Mouse (Mus musculus): ENCODE data around the gene Xpo5. TPM values are rescaled to one million over a fixed set of nuclear protein-coding genes. Genes with fewer than 3 reads are reported as not detected.
A peak's percentile ranks its signal among the peaks of the same experiment; 100 is the strongest.

The Xpo5 gene
- total RNA-seq (2021): 10 to 100 TPM; 40.0 to 41.9 TPM

DNA sequence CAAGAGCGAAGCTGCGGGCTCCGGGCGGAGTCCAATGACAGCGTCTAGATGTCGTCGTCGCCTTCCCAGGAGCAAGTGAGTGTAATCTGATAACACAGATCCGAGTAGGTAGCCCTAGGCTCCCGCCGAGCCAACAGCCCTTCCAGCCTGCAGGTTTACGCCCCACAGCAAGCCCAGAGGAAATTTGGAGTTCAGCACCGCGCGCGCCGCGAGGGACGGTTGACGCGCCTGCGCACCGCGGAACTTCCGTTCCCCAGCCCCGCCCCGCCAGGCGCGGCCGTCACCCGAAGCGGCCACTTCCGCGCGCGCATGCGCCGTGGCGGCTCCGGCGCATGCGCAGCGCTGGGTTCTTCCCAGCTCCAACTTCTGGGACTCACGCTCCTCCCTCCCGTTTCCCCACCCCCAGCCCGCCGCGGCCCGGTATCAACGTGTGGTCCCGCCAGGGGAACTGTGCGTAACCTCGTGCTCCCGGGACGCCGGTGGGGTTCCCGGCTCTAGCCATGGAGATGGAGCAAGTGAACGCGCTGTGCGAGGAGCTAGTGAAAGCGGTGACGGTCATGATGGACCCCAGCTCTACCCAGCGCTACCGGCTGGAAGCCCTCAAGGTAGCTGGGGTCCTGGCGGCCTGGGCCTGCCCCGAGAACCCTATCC lies at the start of gene Xpo5, which contains the start of gene Polh:
Xpo5 (plus strand) TSS at position 362 of the 651 bp plus-strand sequence.
Polh (minus strand) TSS at position 225 of the 651 bp plus-strand sequence.
- intact Hi-C loops (cut with DNase I): no loop called here
- peak; percentile 87 to 95 for DNase-seq (ENCODE audit: extremely low spot score in 1 of 2, low spot score in 2 of 2)

DNA sequence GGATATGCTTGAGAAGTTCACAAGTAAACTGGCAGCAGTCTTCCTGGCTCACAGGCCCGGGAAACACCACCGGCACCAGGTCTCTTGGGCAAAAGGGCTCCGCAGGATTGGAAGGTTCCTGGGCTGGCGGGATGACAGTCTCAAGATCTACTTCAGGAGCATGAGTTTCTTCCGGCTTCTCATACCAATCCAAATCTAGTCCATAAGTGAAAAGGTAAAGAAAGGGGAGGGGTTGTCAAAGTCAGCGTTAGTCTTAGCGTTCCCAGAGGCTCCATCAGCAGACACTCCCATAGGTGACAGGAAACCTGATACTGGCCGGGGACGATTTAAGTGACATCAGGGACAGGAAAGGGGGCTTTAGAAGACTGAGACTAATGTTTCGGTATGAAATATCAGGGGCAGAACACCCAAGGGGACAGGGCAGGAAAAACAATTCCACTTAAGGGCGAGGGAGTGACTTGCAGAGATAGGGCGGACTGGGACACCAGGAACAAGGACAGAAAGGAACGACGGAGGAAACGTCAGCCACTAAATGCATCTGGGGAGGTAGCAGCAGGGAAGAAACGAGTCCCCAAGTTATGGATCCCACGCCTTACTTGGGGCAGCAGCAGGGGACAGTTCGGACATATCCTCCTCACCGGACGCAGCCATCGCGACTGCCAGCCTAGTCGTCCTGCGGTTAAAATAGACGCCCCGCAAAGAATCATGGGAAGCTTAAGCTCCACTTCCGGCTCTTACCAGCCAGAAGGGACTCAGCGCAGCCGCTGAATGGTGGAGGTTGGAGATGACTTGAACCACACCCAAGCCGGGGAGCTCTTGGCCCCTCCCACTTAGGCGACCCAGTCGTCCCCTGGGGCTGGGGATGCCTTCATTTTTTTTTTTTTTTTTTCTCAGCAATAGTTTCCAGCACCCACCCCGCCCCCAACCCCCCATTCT lies 49.5 kb upstream of the Xpo5 start, which contains the start of gene Mad2l1bp:
Mad2l1bp (minus strand) TSS at position 707 of the 936 bp plus-strand sequence.
- intact Hi-C loops (cut with DNase I): no loop called here
- peak; percentile 88 to 93 for DNase-seq (ENCODE audit: extremely low spot score in 1 of 2, low spot score in 2 of 2)

DNA sequence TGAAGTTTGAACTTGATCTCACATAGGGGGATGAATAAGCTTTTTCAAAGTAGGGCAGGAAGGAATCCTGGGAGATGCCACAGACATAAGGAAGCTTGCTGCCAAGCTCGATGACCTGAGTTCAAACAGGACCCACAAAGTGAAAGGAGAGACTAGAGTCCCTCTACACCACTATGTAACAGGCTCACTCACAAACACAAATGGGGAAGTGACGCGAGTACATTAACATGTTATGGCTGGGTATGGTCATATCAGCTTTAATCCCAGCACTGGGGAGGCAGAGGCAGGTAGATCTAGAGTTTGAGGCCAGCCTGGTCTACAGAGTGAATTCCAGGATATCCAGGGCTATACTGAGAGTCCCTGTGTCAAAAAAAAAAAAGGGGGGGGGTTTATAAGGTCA lies 48.2 kb upstream of the Xpo5 start:
- intact Hi-C loops (cut with DNase I): no loop called here
- no peak for DNase-seq (ENCODE audit: extremely low spot score in 1 of 2, low spot score in 2 of 2)

DNA sequence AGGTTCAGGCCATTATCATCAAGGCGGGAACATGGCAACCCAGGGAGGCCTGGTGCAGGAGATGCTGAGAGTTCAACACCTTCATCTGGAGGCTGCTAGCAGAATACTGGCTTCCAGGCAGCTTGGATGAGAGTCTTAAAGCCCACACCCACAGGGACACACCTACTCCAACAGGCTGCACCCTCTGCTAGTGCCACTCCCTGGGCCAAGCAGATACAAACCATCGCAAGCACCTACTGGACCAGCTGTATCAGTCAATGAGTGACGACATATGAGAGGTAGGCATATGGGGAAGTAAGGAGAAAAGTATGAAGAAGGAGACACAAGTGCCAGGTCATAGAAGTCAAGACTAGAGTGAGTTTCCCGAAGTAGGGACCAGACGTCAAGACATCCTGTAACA lies 45.9 kb upstream of the Xpo5 start:
- intact Hi-C loops (cut with DNase I): no loop called here
- no peak for DNase-seq (ENCODE audit: extremely low spot score in 1 of 2, low spot score in 2 of 2)

DNA sequence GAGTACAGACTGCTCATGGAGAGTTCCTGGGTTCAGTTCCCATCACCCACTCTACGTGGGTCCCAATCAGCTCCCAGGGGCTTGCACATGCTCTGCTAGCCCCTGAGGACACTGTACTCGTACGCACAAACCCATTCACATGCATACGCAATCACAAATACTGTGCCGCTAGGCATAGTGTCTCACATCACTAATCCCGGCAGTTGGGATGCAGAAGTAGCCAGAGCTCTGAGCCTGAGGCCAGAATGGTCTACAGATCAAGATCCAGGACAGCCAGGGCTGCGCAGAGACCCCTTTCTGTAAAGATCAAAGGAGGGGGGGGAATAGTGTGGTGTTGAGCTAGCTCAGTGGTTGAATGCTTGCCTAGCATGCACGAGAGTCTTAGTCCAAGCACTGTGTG lies 45.5 kb upstream of the Xpo5 start:
- intact Hi-C loops (cut with DNase I): no loop called here
- DNase-seq (ENCODE audit: extremely low spot score in 1 of 2, low spot score in 2 of 2): no peak

DNA sequence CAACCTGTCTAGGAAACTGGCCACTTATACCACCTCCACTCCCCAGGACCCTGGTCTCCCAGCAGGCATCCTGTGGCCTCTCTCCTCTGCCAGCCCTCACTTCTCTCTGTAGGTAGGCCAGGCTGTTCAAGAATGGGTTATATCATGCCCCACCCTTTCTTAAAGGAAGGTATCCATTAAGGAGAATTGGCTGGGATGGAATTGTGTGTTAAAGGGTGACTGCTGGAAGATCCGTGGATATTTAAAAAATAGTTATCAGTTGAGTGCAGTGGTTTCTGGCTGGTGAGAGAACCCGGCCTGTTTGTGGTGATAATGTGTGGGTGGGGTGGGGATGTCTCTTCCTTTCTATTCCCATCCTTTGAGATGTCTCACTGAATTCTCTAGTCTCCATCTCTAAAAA lies 43.3 kb upstream of the Xpo5 start:
- no peak for DNase-seq (ENCODE audit: extremely low spot score in 1 of 2, low spot score in 2 of 2)
- intact Hi-C loops (cut with DNase I): no loop called here

DNA sequence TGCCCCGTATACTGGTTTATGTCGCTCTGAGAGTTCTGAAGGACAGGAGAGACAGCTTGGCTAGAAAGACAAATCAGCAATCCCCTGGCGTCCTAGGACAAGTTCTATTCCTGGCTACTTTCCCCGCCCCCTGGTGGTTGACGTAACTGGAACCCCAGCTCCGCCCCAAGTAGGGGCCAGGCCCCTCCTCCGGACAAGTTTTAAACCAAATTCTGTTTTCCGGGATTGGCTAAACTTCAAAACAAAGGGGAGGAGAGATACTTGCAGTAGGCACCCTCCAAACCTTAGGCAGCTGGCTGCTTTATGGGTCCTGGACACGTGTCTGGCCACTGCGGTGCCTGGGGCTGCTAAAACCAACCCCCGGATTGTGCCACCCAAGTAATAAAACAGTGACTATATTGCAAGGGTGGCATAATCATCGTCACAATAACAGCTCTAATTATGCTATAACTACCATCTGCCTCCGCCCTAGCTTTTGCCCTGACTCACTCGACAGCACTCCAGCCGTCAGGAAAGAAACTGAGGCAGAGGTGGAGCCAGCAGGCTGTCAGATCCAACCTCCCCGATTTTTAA lies 42.4 kb upstream of the Xpo5 start:
- peak; percentile 86 to 91 for DNase-seq (ENCODE audit: extremely low spot score in 1 of 2, low spot score in 2 of 2)
- intact Hi-C loops (cut with DNase I): loop anchor here (10.0 kb wide), 1 partner anchor 425 kb away; the partner anchor contains the start of gene 1600014C23Rik

DNA sequence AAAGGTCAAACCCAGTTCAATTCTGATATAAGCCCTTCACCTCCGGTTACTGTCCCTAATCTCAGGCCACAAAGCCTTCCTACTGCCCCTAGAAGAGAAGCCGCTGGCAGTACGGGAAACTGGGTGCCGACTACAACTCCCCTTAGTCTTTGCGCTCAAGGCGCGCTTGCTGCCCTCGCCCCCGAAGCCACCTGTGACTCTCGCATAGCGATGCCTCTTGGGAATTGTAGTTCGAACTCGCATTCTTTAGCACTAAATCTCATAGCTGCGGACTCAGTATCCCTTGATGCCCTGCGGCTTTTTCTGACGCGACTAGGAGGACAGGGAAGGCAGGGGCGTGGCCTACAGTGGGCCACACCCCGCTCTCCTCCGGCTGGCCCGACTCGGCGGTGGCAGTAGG lies 41.9 kb upstream of the Xpo5 start, which contains the start of gene Gtpbp2:
Gtpbp2 (plus strand) TSS at position 347 of the 400 bp plus-strand sequence.
- DNase-seq (ENCODE audit: extremely low spot score in 1 of 2, low spot score in 2 of 2): peak; percentile 96 to 99
- intact Hi-C loops (cut with DNase I): loop anchor here (10.0 kb wide), 1 partner anchor 426 kb away; the partner anchor contains the start of gene 1600014C23Rik

DNA sequence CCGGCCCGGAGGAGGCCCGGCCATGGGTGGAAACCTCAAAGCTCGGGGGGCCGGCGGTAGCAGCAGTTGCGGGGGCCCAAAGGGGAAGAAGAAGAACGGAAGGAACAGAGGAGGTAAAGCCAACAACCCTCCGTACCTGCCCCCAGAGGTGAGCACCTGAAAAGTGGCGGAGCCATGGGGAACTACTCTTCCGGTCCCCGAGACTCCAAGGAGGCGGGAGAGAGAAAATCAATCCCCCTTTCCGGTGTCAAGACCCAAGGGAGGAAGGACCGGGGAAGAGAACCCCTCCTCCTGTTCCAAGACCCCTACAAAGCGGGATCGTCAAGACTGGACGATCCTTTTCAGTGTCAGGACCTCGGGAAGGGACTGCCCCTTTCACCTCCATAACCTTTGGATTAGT lies 41.4 kb upstream of the Xpo5 start:
- no peak for DNase-seq (ENCODE audit: extremely low spot score in 1 of 2, low spot score in 2 of 2)
- intact Hi-C loops (cut with DNase I): loop anchor here (10.0 kb wide), 1 partner anchor 426 kb away; the partner anchor contains the start of gene 1600014C23Rik

DNA sequence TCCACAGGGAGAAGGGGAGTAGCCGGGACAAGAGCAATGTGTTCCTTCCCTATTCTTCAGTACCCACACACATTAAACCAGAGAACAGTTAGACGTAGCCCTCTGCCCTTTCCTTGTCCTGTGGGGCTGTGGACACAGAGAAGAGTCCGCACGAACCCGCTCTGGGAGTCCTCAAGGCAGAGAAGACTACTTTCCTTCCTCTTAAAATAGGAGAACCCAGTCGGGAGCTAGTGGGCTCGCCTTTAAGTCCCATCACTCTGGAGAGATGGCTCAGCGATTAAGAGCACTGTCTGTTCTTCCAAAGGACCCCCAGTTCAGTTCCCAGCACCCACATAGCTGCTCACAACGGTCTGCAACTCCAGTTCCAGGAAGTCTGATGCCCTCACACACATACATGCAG lies 40.9 kb upstream of the Xpo5 start:
- intact Hi-C loops (cut with DNase I): loop anchor here (10.0 kb wide), 1 partner anchor 427 kb away; the partner anchor contains the start of gene 1600014C23Rik
- no peak for DNase-seq (ENCODE audit: extremely low spot score in 1 of 2, low spot score in 2 of 2)

DNA sequence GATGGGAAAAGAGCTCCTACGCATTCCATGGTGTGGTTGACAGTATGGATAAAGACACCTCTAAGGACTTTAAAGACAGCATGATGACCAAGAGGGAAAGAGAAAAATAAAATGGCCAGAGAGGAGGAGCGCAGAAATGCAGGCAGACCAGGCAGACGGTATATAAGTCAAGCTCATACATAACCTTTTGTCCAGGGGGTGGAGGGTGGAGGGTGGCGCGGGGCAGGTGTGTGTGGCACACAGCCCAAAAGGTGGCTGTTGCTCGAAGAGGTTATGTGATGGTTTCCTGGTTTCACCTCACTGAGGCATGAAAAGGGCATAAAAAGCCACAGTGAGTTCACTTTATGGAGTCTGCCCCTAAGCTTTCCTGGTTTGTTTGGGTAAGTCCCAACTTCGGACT lies 40.0 kb upstream of the Xpo5 start:
- intact Hi-C loops (cut with DNase I): loop anchor here (10.0 kb wide), 1 partner anchor 428 kb away; the partner anchor contains the start of gene 1600014C23Rik

DNA sequence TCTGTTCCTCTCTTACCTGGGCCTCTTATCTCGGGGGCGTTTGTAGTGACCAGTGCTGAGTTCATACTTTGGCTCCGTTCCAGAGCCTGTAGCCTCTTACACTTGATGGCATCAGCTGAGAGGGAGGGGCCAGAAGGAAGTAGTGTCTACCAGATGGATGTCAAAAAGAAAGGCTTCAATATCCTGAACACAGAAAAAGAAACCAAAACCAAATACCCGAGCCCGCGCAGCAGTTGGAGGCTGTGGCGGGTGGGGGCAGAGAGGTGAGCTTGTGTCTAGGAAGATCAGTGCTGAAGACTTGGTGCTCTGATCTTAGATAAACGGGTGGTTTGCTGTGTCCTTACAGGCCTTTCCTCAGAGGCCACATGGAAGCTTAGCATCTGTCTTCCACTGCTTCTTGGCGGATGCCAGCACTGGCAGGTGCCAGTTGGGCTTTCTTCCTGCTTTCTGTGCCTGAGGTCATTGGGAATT lies 39.6 kb upstream of the Xpo5 start:
- intact Hi-C loops (cut with DNase I): loop anchor here (10.0 kb wide), 1 partner anchor 428 kb away; the partner anchor contains the start of gene 1600014C23Rik

More for the DNA sequence above, 40.0 kb upstream of the Xpo5 start:
- DNase-seq (ENCODE audit: extremely low spot score in 1 of 2, low spot score in 2 of 2): no peak

DNA sequence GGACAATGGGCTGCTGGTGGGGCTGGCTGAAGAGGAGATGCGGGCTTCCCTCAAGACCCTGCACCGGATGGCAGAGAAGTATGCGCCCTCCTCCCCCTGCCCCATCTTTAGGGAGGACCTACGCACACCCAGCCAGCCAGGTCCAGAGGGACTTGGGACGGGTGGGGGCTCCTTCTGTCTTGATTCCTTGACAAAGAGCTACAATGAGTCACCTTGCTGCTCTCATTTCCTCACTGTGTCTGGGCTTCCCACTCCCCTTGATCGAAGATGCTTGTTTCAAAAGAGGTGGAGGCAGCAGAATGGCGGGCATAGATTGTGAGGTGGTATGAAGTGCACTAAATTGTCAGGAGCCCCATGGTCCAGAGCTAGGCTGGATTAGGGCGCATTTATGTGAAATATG lies 38.3 kb upstream of the Xpo5 start:
- DNase-seq (ENCODE audit: extremely low spot score in 1 of 2, low spot score in 2 of 2): no peak
- intact Hi-C loops (cut with DNase I): loop anchor here (10.0 kb wide), 1 partner anchor 430 kb away; the partner anchor contains the start of gene 1600014C23Rik

More for the DNA sequence above, 39.6 kb upstream of the Xpo5 start:
- DNase-seq (ENCODE audit: extremely low spot score in 1 of 2, low spot score in 2 of 2): no peak

DNA sequence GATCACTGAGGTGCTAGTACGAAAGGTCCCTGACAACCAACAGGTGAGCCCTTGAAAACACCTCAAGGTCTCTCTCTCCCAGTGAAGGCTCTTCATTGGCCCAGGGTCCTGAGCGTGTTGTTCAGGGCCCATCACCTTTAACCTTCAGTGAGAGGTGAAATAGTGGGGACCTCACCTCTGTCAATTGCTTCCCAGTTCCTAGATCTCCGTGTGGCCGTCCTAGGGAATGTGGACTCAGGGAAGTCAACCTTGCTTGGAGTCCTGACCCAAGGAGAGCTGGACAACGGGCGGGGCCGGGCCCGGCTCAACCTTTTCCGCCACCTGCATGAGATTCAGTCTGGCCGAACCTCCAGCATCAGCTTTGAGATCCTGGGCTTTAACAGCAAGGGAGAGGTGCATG lies 37.8 kb upstream of the Xpo5 start:
- intact Hi-C loops (cut with DNase I): loop anchor here (10.0 kb wide), 1 partner anchor 430 kb away; the partner anchor contains the start of gene 1600014C23Rik
- no peak for DNase-seq (ENCODE audit: extremely low spot score in 1 of 2, low spot score in 2 of 2)

DNA sequence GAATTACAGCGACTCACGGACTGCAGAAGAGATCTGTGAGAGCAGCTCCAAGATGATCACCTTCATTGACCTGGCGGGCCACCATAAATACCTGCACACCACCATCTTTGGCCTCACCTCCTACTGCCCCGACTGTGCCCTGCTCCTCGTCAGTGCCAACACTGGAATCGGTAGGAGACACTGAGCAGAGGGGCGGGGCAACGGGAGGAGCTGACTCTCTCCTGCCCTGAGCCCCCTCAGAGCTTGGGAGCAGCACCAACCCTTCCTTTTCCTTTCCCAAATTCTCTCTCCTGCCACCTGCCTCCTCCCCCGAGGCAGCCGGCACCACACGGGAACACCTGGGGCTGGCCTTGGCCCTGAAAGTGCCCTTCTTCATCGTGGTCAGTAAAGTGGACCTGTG lies 37.1 kb upstream of the Xpo5 start:
- intact Hi-C loops (cut with DNase I): loop anchor here (10.0 kb wide), 1 partner anchor 431 kb away; the partner anchor contains the start of gene 1600014C23Rik
- DNase-seq (ENCODE audit: extremely low spot score in 1 of 2, low spot score in 2 of 2): no peak

DNA sequence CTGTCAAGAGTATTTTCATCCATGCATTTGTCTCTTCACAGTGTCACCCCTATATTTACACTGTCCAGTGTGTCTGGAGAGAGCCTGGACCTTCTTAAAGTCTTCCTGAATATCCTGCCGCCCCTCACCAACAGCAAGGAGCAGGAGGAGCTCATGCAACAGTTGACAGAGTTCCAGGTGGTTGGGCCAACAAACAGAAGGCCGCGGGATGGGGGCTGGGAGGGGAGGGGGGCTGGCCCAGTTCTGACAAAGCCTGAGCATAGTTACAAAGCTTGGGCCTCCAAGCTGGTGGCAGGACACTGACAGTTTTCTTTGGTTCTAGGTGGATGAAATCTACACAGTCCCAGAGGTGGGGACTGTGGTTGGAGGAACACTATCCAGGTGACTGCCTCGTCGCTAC lies 36.3 kb upstream of the Xpo5 start:
- no peak for DNase-seq (ENCODE audit: extremely low spot score in 1 of 2, low spot score in 2 of 2)
- intact Hi-C loops (cut with DNase I): loop anchor here (10.0 kb wide), 1 partner anchor 431 kb away; the partner anchor contains the start of gene 1600014C23Rik

DNA sequence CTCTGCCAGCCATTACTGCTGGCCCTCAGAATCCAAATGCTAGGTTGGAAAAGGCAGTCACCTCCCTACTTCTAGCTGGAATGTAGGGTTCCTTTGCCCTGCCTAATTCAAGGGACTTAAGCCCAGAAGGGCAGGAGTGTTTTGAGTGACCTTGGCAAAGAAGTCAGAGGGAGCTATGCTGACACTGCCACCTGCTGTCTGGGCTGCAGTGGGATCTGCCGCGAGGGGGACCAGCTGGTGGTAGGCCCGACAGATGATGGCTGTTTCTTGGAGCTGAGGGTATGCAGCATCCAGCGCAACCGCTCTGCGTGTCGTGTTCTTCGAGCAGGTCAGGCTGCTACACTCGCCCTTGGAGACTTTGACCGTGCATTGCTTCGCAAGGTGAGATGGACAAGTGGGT lies 35.6 kb upstream of the Xpo5 start:
- peak in 1 of 2 experiments; percentile 52 for DNase-seq (ENCODE audit: extremely low spot score in 1 of 2, low spot score in 2 of 2)
- intact Hi-C loops (cut with DNase I): loop anchor here (10.0 kb wide), 1 partner anchor 432 kb away; the partner anchor contains the start of gene 1600014C23Rik

DNA sequence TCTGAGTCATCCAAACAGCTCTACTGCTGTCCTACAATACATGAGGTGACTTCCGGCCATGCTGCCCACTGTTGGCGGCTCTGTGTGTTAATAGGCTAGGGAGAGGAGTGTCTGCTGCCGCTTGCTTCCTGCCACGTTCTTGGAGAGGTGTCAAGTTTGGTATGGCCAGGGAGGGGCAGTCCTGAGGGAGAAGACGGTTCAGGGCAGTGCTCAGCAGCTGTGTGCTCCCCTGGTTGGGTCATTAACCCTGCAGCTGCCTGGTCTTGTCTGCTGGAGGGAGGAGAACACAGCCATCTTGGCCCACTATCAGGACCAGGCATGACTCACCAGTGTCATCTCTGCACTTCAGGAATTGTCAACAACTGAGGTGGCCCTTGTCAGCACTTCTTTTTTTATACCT lies 34.3 kb upstream of the Xpo5 start:
- intact Hi-C loops (cut with DNase I): loop anchor here (10.0 kb wide), 1 partner anchor 434 kb away; the partner anchor contains the start of gene 1600014C23Rik
- peak in 1 of 2 experiments; percentile 29 for DNase-seq (ENCODE audit: extremely low spot score in 1 of 2, low spot score in 2 of 2)
